8 mouse cellular contexts compared by ENCODE assay signal in the genomic region with DNA sequence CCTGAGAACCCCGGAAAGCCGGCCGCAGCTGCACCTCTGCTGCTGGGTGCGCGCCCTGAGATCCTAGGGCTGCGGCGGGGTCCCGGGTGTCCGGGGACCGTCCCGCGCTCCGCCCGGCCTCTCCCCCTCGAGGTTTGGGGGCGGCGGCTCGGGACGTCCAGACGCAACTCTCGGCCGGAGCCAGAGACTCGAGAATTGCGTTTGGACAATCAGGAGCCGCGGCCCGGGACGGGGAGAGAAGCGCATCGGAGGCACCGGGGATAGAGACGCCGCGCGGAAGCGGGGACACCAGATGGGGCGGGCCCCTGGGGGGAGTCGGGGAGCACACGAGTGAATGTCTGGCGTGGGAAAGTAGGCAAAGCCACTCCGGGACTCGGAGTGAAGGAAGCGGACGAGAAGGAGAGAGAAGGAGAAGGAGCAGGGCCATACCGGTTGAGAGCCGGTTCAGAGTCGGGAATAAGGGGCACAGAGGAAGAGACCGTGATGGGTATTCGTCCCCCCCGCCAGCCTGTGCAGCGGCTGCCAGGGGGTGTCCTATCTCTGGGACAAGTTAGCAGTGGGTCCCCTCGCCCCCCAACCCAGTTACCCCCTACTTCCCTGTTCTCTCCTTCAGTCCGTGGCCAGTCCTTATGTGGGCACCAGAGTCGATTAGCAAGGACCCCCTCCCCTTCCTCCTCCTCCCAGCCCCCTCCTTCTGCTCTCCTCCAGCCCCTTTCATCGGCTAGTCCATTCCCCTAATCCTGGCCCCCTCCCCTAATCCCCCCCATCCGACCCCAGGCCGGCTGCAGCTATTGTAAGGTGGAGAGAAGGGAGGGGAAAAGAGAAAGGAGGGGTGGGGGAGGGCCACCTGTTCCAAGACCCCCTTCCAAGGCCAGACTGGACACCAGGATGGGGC. TPM values are rescaled to one million over a fixed set of nuclear protein-coding genes. Genes with fewer than 3 reads are reported as not detected.
DNase-seq lines count a peak whose midpoint lies in the region; ATAC-seq and TF ChIP-seq lines count a peak whose summit lies in the region.

No protein-coding gene starts in this region.

- no peaks in the 10 kb centered on the region for H3K27me3 ChIP-seq in heart, embryonic 10.5 days (ENCODE audit: insufficient read depth, poor library complexity, severe bottlenecking)
- no peaks in the 10 kb centered on the region for H3K27me3 ChIP-seq in G1E (ENCODE audit: insufficient read depth, low read length)
- no peaks in the 10 kb centered on the region for H3K27me3 ChIP-seq in embryonic facial prominence, embryonic 11.5 days (ENCODE audit: control insufficient read depth, insufficient read depth, low read length)
- no peaks in the 10 kb centered on the region for H3K27me3 ChIP-seq in intestine, embryonic 15.5 days (replicated peaks)
- no peaks in the 10 kb centered on the region for H3K27me3 ChIP-seq in midbrain, postnatal 0 days (ENCODE audit: insufficient read depth, low read length)

- ATAC-seq in G1E (ENCODE audit: extremely low read depth, insufficient number of reproducible peaks, low FRiP score, poor library complexity, severe bottlenecking) = no peak
- peak; percentile 0; the same call in 1 of the 2 replicates for ATAC-seq in embryonic facial prominence, embryonic 11.5 days (replicated peaks; ENCODE audit: insufficient number of reproducible peaks, low FRiP score, low TSS enrichment, low read depth)
- ATAC-seq in intestine, embryonic 15.5 days = peak; percentile 26
- ATAC-seq in midbrain, postnatal 0 days (ENCODE audit: low FRiP score) = peak; percentile 14; the same call in 1 of the 2 replicates

- peak; percentile 75 for DNase-seq in heart, embryonic 10.5 days (ENCODE audit: low spot score)
- DNase-seq in heart, adult 9 months (ENCODE audit: low spot score in 2 of 2) = no peak
- DNase-seq in G1E (ENCODE audit: low spot score) = peak; percentile 70
- peak; percentile 62 for DNase-seq in embryonic facial prominence, embryonic 11.5 days (ENCODE audit: low spot score)
- peak; percentile 30 for DNase-seq in midbrain, postnatal 0 days (ENCODE audit: low spot score)
- DNase-seq in c-Kit-positive CD71-positive TER-119-positive erythroid progenitor cells, embryonic 14.5 days (ENCODE audit: low spot score) = no peak
- no peak for DNase-seq in layer of hippocampus, adult 11-12 months (ENCODE audit: low spot score)

- peak overlapping the region; percentile 99 for H3K27ac ChIP-seq in heart, embryonic 10.5 days
- peak overlapping the region; percentile 91 for H3K27ac ChIP-seq in embryonic facial prominence, embryonic 11.5 days (replicated peaks; ENCODE audit: low read depth, low read length)
- peak overlapping the region; percentile 92 for H3K27ac ChIP-seq in intestine, embryonic 15.5 days
- peak overlapping the region; percentile 97 for H3K27ac ChIP-seq in midbrain, postnatal 0 days (ENCODE audit: low read depth, low read length)

- peaks cover 68% of the 10 kb centered on the region for H3K4me1 ChIP-seq in heart, embryonic 10.5 days
- H3K4me1 ChIP-seq in G1E (ENCODE audit: insufficient read depth, low read depth, low read length) = peaks cover 66% of the 10 kb centered on the region
- H3K4me1 ChIP-seq in embryonic facial prominence, embryonic 11.5 days (ENCODE audit: control insufficient read depth, insufficient read depth, low read length) = peaks cover 24% of the 10 kb centered on the region
- peaks cover 51% of the 10 kb centered on the region for H3K4me1 ChIP-seq in intestine, embryonic 15.5 days (replicated peaks)
- H3K4me1 ChIP-seq in midbrain, postnatal 0 days (ENCODE audit: insufficient read depth, low read length) = peaks cover 27% of the 10 kb centered on the region; the same call in 1 of the 2 replicates

- H3K4me3 ChIP-seq in heart, embryonic 10.5 days = peak overlapping the region; percentile 90
- H3K4me3 ChIP-seq in G1E (ENCODE audit: low read depth, low read length) = peak overlapping the region; percentile 83
- peak overlapping the region; percentile 90 for H3K4me3 ChIP-seq in embryonic facial prominence, embryonic 11.5 days (ENCODE audit: low read depth, low read length)
- peak overlapping the region; percentile 79 for H3K4me3 ChIP-seq in intestine, embryonic 15.5 days (replicated peaks)
- peak overlapping the region; percentile 74 for H3K4me3 ChIP-seq in midbrain, postnatal 0 days (ENCODE audit: low read depth, low read length)

- H3K36me3 ChIP-seq in heart, embryonic 10.5 days = peaks cover 51% of the 10 kb centered on the region
- H3K36me3 ChIP-seq in G1E (replicated peaks) = peaks cover 73% of the 10 kb centered on the region
- H3K36me3 ChIP-seq in embryonic facial prominence, embryonic 11.5 days (replicated peaks; ENCODE audit: control insufficient read depth, insufficient read depth, low read depth, low read length) = peaks cover 20% of the 10 kb centered on the region
- H3K36me3 ChIP-seq in intestine, embryonic 15.5 days = peaks cover 21% of the 10 kb centered on the region
- peaks cover 24% of the 10 kb centered on the region for H3K36me3 ChIP-seq in midbrain, postnatal 0 days (ENCODE audit: insufficient read depth, low read length)

- peak overlapping the region; percentile 93 for H3K9ac ChIP-seq in embryonic facial prominence, embryonic 11.5 days (replicated peaks; ENCODE audit: low read length)
- peak overlapping the region; percentile 73 for H3K9ac ChIP-seq in intestine, embryonic 15.5 days
- peak overlapping the region; percentile 93 for H3K9ac ChIP-seq in midbrain, postnatal 0 days (replicated peaks; ENCODE audit: low read length, poor library complexity, severe bottlenecking)

- peak overlapping the region; percentile 81 for H3K4me2 ChIP-seq in embryonic facial prominence, embryonic 11.5 days (ENCODE audit: low read depth, low read length)
- H3K4me2 ChIP-seq in intestine, embryonic 15.5 days (replicated peaks) = peak overlapping the region; percentile 94
- peak overlapping the region; percentile 97 for H3K4me2 ChIP-seq in midbrain, postnatal 0 days (ENCODE audit: low read depth, low read length, poor library complexity, severe bottlenecking)

- no peak for TF ChIP-seq CTCF in G1E (IDR thresholded peaks at IDR 0.05; ENCODE audit: low read depth, low read length)
- no peak for TF ChIP-seq CTCF in midbrain, postnatal 0 days (IDR thresholded peaks at IDR 0.05)

- no peaks in the 10 kb centered on the region; the same call in 1 of the 2 replicates for H3K9me3 ChIP-seq in heart, embryonic 10.5 days
- H3K9me3 ChIP-seq in G1E (replicated peaks) = peaks cover 25% of the 10 kb centered on the region
- no peaks in the 10 kb centered on the region for H3K9me3 ChIP-seq in embryonic facial prominence, embryonic 11.5 days (replicated peaks; ENCODE audit: control insufficient read depth, low read length)
- no peaks in the 10 kb centered on the region for H3K9me3 ChIP-seq in intestine, embryonic 15.5 days
- H3K9me3 ChIP-seq in midbrain, postnatal 0 days (ENCODE audit: low read length) = no peaks in the 10 kb centered on the region

- WGBS in heart, embryonic 10.5 days = under 1% methylated on average over 56 of the region's 57 CpGs
- WGBS in embryonic facial prominence, embryonic 11.5 days = 1% methylated on average over 55 of the region's 57 CpGs
- WGBS in intestine, embryonic 15.5 days = 1% methylated on average over 56 of the region's 57 CpGs
- WGBS in midbrain, postnatal 0 days = under 1% methylated on average over 48 of the region's 57 CpGs

RNA-seq across cellular contexts. Expression of a gene that starts 0.6 kb away (rescaled TPM):
- 14.4 and 15.8 TPM in 2 replicates for polyA plus RNA-seq in heart, embryonic 10.5 days (2016; fragmentation: Nextera tagmentation; extraction: Ambion mirVana)
- 8.4 and 9.7 TPM in 2 replicates for total RNA-seq in G1E (2014; fragmentation: Nextera tagmentation)
- 10.9 and 13.1 TPM in 2 replicates for total RNA-seq in G1E (2017)
- 46.4 and 59.9 TPM in 2 replicates for polyA plus RNA-seq in G1E (2012)
- 3.8 and 6.6 TPM in 2 replicates for polyA plus RNA-seq in embryonic facial prominence, embryonic 11.5 days (2014; fragmentation: Nextera tagmentation; extraction: Ambion mirVana)
- polyA plus RNA-seq in intestine, embryonic 15.5 days (2015; fragmentation: Nextera tagmentation; extraction: Ambion mirVana) = 16.8 and 18.2 TPM in 2 replicates
- total RNA-seq in midbrain, postnatal 0 days (2014; rRNA removed) = 19.5 and 23.4 TPM in 2 replicates
- polyA plus RNA-seq in midbrain, postnatal 0 days (2015; fragmentation: Nextera tagmentation; extraction: Ambion mirVana) = 17.3 and 19.5 TPM in 2 replicates

RNA-seq across cellular contexts. Expression of a gene that starts 2.8 kb away (rescaled TPM):
- 32.4 and 36.4 TPM in 2 replicates for polyA plus RNA-seq in heart, embryonic 10.5 days (2016; fragmentation: Nextera tagmentation; extraction: Ambion mirVana)
- total RNA-seq in G1E (2014; fragmentation: Nextera tagmentation) (77.5 and 87.1 TPM in 2 replicates), G1E (2017) (44.7 and 45.9 TPM in 2 replicates)
- polyA plus RNA-seq in G1E (2012) = 58.6 and 78.0 TPM in 2 replicates
- 43.0 and 46.3 TPM in 2 replicates for polyA plus RNA-seq in embryonic facial prominence, embryonic 11.5 days (2014; fragmentation: Nextera tagmentation; extraction: Ambion mirVana)
- polyA plus RNA-seq in intestine, embryonic 15.5 days (2015; fragmentation: Nextera tagmentation; extraction: Ambion mirVana) = 51.5 and 60.9 TPM in 2 replicates
- total RNA-seq in midbrain, postnatal 0 days (2014; rRNA removed) = 58.4 and 67.6 TPM in 2 replicates
- 53.6 and 54.7 TPM in 2 replicates for polyA plus RNA-seq in midbrain, postnatal 0 days (2015; fragmentation: Nextera tagmentation; extraction: Ambion mirVana)

RNA-seq across cellular contexts. Expression of a gene that starts 6.4 kb away (rescaled TPM):
- polyA plus RNA-seq in heart, embryonic 10.5 days (2016; fragmentation: Nextera tagmentation; extraction: Ambion mirVana) = 160 and 180 TPM in 2 replicates
- total RNA-seq in G1E (2014; fragmentation: Nextera tagmentation) (16.9 and 17.5 TPM in 2 replicates), G1E (2017) (58.0 and 60.1 TPM in 2 replicates)
- polyA plus RNA-seq in G1E (2012) = 66.0 and 98.1 TPM in 2 replicates
- polyA plus RNA-seq in embryonic facial prominence, embryonic 11.5 days (2014; fragmentation: Nextera tagmentation; extraction: Ambion mirVana) = 72.1 and 78.3 TPM in 2 replicates
- 151 and 172 TPM in 2 replicates for polyA plus RNA-seq in intestine, embryonic 15.5 days (2015; fragmentation: Nextera tagmentation; extraction: Ambion mirVana)
- 170 and 229 TPM in 2 replicates for total RNA-seq in midbrain, postnatal 0 days (2014; rRNA removed)
- polyA plus RNA-seq in midbrain, postnatal 0 days (2015; fragmentation: Nextera tagmentation; extraction: Ambion mirVana) = 152 and 156 TPM in 2 replicates

RNA-seq across cellular contexts. Expression of a gene that starts 6.5 kb away (rescaled TPM):
- 31.4 and 40.6 TPM in 2 replicates for polyA plus RNA-seq in heart, embryonic 10.5 days (2016; fragmentation: Nextera tagmentation; extraction: Ambion mirVana)
- total RNA-seq in G1E (2014; fragmentation: Nextera tagmentation) (27.7 and 29.7 TPM in 2 replicates), G1E (2017) (30.5 and 34.7 TPM in 2 replicates)
- polyA plus RNA-seq in G1E (2012) = 175 and 211 TPM in 2 replicates
- 14.9 and 15.8 TPM in 2 replicates for polyA plus RNA-seq in embryonic facial prominence, embryonic 11.5 days (2014; fragmentation: Nextera tagmentation; extraction: Ambion mirVana)
- polyA plus RNA-seq in intestine, embryonic 15.5 days (2015; fragmentation: Nextera tagmentation; extraction: Ambion mirVana) = 41.8 and 45.0 TPM in 2 replicates
- total RNA-seq in midbrain, postnatal 0 days (2014; rRNA removed) = 53.6 and 61.2 TPM in 2 replicates
- polyA plus RNA-seq in midbrain, postnatal 0 days (2015; fragmentation: Nextera tagmentation; extraction: Ambion mirVana) = 52.7 and 53.7 TPM in 2 replicates

RNA-seq across cellular contexts. Expression of a gene that starts 14.1 kb away (rescaled TPM):
- polyA plus RNA-seq in heart, embryonic 10.5 days (2016; fragmentation: Nextera tagmentation; extraction: Ambion mirVana) = 0.38 and 1.0 TPM in 2 replicates
- total RNA-seq in G1E (2014; fragmentation: Nextera tagmentation) (0.45 and 0.92 TPM in 2 replicates), G1E (2017) (0.58 and 1.6 TPM in 2 replicates)
- 1.9 and 2.3 TPM in 2 replicates for polyA plus RNA-seq in G1E (2012)
- polyA plus RNA-seq in embryonic facial prominence, embryonic 11.5 days (2014; fragmentation: Nextera tagmentation; extraction: Ambion mirVana) = 0.70 and 1.0 TPM in 2 replicates
- 0.90 and 1.0 TPM in 2 replicates for polyA plus RNA-seq in intestine, embryonic 15.5 days (2015; fragmentation: Nextera tagmentation; extraction: Ambion mirVana)
- total RNA-seq in midbrain, postnatal 0 days (2014; rRNA removed) = 17.9 and 24.3 TPM in 2 replicates
- polyA plus RNA-seq in midbrain, postnatal 0 days (2015; fragmentation: Nextera tagmentation; extraction: Ambion mirVana) = 4.1 and 4.6 TPM in 2 replicates

Comparison
In these comparisons a context has a peak if more than half of its experiments do, and no peak if none do; other contexts are left out.
1. DNase-seq: peak in heart, embryonic 10.5 days (single experiment), G1E (single experiment), embryonic facial prominence, embryonic 11.5 days (single experiment) and midbrain, postnatal 0 days (single experiment); none in heart, adult 9 months (0 of 2), c-Kit-positive CD71-positive TER-119-positive erythroid progenitor cells, embryonic 14.5 days (single experiment) and layer of hippocampus, adult 11-12 months (single experiment).
2. Peak in every context shown above with its lines, with median percentiles within 50 percentile points of each other: H3K27ac ChIP-seq, H3K4me3 ChIP-seq, H3K4me2 ChIP-seq and H3K9ac ChIP-seq.